Mouse (Mus musculus) kidney, adult 9 months (tissue): Measurements from ENCODE around the gene Ankrd39.

Experiments used
- DNase-seq: peaks from one replicate; pipeline ENCODE4 v3.0.0; 2022

Ankrd39 gene

GRCm38 (mm10) chr1:36528351-36528750, 18.9 kb downstream of the Ankrd39 start:
- no peak for DNase-seq

- DNase-seq = no peak
Measured at GRCm38 (mm10) chr1:36526903-36527302, 20.3 kb downstream of the Ankrd39 start.

DNA sequence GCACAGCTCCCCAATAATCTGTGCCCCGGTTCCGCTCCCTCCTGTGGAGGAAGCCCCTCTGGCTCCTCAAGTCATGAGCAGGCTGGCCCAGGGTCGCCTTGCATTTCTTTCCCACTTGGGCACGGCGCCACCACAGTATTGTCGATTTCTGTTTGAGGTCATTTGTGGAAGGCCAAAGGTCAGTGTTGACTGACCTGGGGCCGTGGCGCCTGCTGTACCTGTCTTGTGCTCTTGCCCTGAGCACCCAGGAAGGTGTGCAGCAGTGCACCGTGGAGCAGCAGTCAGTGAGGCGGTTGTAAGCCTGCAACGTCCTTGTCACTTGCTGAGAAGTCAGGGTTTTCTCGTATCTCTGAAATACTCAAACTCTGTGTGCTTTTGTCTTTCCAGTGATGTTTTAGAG, 21.5 kb downstream of the Ankrd39 start:
- DNase-seq = no peak

DNA sequence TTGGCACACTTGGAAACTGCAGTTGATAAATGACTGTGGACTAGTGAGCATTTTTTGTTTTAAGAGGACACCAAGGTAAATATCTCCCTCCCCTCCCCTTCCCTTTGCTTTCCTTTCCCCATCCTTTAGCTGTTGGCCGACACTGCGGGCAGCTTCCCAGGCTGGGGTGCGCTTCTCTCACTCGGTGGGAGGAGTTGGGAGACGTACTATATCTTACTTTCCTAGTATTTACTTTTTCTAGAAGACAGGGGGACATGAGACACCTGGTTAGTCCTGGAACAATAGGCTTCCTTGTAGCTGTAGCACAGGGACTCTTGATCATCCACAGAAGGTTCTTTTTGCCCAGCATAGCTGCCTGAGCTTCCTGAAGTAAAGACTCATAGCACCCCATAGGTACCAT, 23.2 kb downstream of the Ankrd39 start:
- DNase-seq = no peak

DNA sequence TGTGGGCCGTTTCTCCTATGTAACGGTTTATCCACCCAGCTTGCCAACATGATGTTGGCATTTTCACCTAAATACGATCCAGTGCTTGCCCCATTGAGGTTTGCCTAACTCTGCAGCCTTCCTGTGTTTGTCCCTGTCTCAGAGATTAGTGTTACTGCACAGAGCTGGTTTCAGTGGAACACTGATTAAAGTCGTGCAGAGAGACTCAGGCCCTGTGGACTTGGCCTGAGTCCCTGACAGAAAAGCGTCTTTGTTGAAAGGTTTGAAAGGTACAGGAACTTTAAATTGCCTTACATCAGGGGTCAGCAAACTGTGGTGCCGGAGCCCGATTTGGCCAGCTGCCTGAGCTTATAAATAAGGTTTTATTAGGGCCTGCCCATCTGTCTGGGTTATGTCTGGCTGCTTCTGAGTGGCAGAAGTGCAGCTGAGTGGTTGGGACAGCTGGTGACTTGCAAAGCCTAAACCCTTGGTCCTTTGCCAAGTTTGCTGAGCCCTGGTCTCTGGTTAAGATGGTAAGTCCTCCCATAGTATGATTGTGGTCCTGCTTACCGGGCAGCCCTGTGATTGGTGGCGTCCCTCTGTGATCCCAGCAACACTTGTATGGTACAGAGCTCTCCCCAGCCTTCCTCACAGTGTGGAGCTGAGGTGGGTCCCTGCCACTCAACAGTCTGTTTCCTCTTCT, 23.8 kb downstream of the Ankrd39 start:
- DNase-seq = no peak

GRCm38 (mm10) chr1:36522210-36522609, 25.0 kb downstream of the Ankrd39 start:
- DNase-seq = no peak

GRCm38 (mm10) chr1:36519626-36520025, 27.6 kb downstream of the Ankrd39 start:
- no peak for DNase-seq

DNA sequence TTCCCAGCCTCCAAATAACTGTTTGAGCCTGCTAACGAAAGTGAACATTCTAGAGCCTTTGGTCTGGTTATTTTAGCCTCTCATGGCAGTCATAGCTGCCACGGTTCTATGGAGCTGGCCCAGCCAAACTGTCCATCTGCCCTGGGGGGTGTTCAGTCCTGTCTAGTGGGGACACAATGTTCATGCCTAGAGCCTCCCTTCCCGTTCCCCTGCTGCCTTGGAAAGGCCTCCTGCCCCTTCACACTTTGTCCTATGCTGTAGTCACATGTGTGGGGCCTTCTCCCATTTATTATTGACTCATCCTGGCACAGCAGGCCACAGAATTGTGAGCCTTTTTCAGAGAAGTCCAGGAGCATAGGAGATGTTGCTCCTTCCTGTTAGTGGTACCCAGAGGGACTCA, 29.0 kb downstream of the Ankrd39 start:
- DNase-seq = no peak

DNA sequence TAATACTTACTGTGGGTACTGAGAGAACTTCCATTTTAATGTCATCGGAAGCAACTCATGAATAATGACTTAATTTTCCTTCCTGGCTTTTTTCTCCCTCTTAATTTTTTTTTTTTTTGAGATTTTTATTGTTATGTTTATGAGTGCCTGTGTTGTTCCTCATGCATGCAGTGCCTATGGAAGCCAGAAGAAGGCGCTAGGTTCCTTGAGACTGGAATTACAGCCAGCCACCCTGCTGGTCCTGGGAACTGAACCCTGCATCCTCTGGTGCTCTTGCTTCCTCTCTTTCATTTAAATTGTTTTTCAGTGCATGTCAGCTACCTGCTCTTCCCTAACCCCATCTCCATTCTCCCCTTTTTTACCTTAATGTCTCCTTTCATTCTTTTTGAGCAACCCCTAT, 33.5 kb downstream of the Ankrd39 start:
- peak; percentile 46 for DNase-seq

DNA sequence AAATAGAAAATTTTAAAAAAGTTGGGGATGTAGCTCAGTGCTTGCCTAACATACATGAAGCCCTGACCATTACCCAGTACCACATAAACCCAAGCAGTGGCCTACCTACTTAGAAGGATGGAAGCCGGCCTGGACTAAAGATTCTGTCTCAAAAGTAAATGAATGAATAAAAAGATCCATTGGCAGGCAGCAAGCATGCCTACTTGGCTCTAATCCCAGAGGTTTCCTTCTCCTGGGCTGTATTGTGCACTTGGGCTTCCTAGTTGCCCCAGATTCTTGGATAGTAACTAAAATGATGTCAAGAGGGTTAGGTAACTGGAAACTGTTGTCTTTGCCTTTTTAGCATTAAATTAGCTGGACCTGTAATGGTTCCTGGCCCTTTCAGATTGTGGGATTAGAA, 33.9 kb downstream of the Ankrd39 start:
- DNase-seq = peak; percentile 61

DNA sequence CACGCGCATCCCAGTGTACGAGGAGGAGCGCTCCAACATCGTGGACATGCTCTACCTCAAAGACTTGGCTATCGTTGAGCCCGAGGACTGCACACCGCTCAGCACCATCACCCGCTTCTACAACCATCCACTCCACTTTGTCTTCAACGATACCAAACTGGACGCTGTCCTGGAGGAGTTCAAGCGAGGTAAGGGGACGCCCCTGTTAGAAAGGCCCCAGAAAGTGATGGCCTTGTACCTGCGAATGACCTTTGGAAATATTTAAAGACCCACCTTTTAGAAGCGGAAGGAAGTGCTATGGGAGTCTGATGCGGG, 34.3 kb downstream of the Ankrd39 start:
- DNase-seq = no peak

GRCm38 (mm10) chr1:36512089-36512965, 34.9 kb downstream of the Ankrd39 start:
- DNase-seq = no peak

GRCm38 (mm10) chr1:36511289-36512021, 35.8 kb downstream of the Ankrd39 start, which contains the start of gene Cnnm3:
Gene Cnnm3 (plus strand): TSS chr1:36511867.
- DNase-seq = peak; percentile 99

DNA sequence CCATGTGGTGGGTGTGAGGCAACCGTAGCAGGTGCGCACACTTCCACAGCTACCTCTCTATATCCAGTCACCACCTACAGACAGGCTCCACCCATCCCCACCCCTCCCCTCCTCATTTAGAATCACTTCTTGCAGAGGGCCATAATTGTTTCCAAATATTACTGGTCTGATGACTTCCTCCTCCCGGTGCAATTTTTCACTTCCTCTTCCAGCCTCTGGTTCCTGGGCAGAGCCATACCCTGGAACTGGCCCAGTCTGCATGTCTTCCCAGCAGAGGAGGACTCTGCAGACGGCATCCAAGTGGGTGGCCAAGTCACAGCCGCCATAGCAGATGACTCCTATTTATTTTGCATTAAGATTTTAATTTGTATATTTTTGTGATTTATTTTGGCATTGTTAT, 39.0 kb downstream of the Ankrd39 start:
- DNase-seq = no peak

GRCm38 (mm10) chr1:36501261-36501660, 46.0 kb downstream of the Ankrd39 start:
- DNase-seq = peak; percentile 85

DNA sequence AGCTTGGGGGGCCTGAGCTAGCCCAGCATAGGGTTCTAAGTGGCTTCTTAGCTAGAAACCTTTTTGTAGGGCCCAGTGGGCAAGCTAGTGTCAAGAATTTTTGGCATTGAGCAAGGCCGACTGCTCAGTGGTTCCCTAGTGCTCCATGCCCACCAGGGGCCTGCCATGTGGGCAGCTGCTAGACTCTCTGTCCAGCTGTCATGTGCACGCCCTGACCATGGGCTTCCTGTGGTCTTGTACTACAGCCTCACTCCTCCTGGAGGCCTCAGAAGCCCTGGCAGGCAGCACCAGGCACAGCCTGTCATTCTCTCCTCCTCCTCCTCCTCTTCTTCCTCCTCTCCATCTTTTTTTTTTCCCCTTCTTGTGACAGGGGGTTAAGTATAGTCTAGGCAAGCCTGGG, 49.9 kb downstream of the Ankrd39 start:
- DNase-seq = no peak

DNA sequence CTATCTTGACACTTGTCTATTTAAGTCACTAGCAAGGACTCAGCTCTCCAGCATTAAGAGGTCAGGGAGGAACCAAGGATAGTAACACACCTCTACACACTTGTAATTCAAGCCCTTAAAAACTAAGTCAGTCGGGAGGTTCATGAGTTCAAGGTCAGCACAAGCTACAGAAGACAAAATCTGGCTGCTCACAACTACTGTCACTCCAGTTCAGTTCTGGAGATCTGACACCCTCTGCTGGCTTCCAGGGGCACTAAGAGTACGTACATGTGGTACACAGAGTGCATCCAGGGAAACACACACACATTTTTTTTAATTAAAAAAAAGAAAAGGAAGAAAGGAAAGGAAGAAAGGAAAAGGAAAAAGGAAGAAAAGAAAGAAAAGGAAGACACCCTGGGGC, 50.5 kb downstream of the Ankrd39 start:
- DNase-seq = peak; percentile 56

DNA sequence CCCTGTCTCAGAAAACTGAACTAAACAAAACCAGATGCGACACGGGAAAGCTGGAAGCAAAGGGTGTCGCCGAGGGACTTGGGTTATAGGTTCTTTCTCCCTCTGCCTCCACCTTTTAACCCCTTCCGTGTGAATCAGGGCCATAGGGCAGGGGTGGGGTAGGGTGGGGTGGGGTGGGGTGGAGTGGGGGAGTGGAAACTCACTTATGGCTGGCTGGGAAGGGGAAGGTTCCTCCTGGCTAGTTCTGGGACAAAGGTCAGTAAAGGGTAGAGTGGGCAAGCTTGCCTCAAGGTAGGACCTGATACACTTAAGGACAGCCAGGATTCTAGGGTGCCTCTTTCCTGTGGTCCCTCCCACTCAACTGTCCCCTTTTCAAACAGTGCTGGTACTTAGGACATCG, 53.9 kb downstream of the Ankrd39 start:
- DNase-seq = no peak

- peak; percentile 73 for DNase-seq
Measured at GRCm38 (mm10) chr1:36492416-36493139, 54.7 kb downstream of the Ankrd39 start.

DNA sequence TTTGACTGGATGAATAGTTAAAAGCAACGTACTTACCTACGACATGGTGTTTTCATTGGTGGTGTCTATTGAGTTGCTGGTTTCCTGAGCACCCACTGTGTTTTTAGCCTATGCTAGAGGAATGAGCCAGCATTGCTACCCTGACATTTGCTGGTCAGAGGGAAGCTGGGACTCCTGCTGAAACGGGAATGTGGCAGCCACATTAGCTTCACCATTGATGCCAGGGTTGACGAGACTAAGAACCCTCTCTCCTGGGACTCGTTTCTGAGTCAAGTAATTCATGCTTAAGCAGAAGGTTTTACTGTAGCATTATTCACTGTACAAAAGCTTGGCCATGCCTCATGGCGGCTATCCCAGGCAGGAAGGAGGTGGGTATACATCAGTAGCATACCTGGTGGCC, 57.6 kb downstream of the Ankrd39 start:
- no peak for DNase-seq
